Mouse (Mus musculus) layer of hippocampus, postnatal 14 days (tissue): ENCODE measurements around the gene Selenon. TPM values are rescaled to one million over a fixed set of nuclear protein-coding genes. Genes with fewer than 3 reads are reported as not detected.

Experiments used
- DNase-seq, 2 experiments: peaks; one replicate each; pipeline ENCODE4 v3.0.0; 2021 to 2022; ENCODE audit warnings: low spot score in 2 of 2, mixed read lengths in 1 of 2
- total RNA-seq, 2 experiments: library from RNA; stranded (reverse); gene quantifications; 2 replicates each; pipeline ENCODE4 v1.2.3; 2021

Selenon gene
- total RNA-seq, 2 experiments from 2014 or later: 16.6 to 18.0 TPM

DNA sequence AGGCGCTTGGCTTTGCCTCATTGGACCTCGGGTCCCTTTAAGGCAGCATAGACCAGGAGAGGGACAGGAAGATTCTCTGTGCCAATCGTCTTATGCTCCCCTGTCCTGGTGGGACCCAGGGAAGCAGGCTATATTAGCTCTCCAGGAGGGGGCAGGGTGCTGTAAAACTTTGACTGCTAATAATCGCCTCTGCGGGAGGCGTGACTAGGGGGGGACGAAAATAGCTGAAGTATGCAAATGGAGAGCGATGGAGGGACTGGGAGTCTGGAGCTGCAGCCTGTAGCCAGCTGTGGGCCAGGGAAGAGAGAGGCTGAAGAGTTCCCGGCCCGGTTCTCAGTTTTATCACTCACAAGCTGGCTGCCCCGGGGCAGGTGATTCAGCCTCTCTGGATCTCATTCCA is 27.2 kb upstream of the Selenon start:
- no peak for DNase-seq

DNA sequence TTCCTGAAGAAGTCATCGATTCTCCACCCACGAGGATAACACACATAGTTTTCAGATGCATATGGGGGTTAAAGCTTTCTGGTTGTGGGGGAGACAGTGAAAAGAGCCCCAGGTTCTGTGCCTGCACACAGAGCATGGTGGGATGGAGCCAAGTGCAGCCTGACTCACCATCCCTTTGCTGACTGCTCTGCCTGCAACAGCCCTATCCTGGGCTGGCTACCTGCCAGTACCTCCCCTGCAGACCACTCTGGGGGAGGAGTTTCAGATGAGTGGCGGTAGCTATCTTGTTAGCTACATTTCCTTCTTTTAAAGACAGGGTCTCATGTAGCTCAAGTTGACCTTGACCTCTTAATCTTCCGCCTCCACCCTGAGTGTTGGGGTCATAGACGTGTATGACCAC is 26.4 kb upstream of the Selenon start:
- no peak for DNase-seq

DNA sequence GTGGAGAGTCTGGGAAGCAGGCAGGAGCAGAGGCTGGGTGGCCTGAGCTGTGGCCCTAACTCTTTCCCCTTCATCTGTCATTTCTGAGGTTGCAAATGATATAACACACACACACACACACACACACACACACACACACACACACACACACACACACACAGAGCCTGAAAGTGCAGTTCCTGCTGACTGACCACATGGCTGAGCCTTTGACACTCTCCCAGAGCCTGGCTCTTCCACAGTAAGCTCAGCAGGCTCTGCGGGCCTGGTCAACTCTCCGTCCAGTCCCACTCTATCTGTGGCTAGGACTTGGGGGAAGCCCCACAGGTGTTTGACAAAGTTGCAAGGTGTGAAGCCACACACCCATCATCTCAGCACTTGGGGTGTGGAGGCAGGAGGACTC is 25.3 kb upstream of the Selenon start:
- no peak for DNase-seq

DNA sequence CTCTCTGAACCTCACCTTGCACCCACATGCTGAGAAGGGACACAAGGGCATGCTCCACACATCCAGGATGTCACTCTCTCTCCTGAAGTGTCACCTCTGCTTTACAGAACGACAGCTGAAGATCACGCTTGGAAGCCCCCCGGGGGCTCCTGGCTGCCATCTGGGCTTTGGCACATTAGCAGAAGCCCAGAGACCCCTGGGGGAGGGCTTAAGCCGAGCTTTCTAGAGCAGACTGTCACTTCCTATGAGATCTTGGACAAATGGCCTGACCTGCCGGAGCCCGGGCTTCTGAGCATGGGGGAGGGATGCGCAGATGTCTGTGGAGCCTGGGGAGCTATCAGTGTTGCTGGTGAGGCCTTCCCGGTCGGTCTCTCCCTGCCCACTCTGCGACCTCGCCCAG is 23.5 kb upstream of the Selenon start:
- no peak for DNase-seq

- DNase-seq: no peak
These were observed 20.7 kb upstream of the Selenon start for GRCm38 (mm10) chr4:134572449-134573300.

GRCm38 (mm10) chr4:134570704-134571451 is 18.9 kb upstream of the Selenon start:
- no peak for DNase-seq

DNA sequence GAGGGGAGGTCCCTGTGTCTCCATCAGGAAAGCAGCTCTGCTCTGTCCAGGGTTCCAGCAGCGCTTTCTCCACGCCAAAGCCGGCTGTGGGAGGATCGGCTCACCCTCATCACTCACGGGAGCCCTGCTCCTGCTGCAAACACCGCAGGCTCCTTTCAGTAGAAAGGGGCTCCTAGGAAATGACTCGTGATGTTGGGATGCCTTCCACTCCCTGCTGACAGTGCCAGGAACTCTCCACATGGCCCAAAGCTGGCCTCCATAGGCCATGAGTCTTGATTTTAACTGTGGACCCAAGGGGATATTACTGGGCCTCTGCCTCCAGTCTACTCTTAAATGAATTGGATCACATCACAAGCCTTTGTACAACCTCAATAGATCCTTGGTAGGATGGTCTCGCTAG is 17.9 kb upstream of the Selenon start:
- no peak for DNase-seq

GRCm38 (mm10) chr4:134569205-134569604 is 17.2 kb upstream of the Selenon start:
- no peak for DNase-seq

DNA sequence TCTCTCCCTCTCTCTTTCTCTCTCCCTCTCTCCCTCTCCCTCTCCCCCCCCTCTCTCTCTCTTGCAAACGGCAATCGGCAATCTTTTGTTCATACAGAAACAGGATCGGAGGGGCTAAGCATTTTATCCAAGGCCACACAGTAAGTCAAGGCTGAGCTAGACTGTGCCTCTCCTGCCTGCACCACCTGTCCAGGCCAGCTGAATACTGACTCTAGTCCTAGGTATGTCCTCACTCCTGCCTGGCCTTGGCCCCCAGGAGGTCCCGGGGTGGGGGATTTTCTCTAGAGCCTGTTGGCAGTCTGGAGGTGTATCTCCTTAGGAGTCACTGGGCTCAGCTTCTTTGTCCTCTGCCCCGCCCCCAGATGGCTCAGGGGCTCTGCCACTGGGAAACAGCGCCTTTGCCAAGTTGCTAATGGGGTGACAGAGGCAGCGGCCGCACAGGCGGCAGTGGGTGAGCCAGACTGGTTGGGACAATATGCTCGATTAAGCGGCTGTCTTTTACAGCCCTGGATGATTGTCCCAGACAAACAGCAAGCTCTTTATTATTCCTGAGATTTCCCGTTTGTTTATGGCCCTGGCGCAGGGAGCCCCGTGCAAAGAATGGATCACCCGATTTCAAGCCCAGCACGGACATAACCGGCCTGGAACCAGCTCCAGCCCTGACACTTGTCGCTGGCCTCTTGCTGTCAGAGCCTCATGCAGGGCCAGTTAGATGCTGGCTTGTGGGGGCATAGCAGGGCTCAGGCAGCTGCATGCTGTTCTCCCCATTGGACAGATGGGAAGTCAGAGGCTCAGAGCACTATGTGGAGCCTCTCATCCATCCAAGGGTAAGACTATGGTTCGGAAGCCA is 15.6 kb upstream of the Selenon start:
- DNase-seq: peak; percentile 35 to 63

DNA sequence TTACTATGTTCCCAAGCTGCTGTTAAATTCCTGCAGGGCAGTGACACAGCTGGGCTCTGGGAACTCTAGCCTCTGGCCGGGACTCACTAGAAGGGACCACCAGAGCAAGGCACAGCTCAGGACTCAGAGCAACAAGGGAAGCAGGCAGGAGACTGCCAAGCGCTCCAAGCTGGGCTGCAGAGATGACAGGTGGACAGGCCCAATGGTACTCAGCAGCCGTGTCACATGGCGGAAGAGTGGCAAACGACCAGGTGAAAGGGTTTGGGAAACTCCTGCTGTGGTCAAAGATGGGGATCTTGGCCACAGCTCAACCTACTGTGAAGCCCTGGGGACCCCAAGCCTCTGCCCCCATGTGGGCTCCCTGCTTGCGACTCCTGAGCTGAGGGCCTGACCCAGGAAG is 12.1 kb upstream of the Selenon start:
- DNase-seq: no peak

- no peak for DNase-seq
These were observed 11.7 kb upstream of the Selenon start for GRCm38 (mm10) chr4:134563624-134564023.

DNA sequence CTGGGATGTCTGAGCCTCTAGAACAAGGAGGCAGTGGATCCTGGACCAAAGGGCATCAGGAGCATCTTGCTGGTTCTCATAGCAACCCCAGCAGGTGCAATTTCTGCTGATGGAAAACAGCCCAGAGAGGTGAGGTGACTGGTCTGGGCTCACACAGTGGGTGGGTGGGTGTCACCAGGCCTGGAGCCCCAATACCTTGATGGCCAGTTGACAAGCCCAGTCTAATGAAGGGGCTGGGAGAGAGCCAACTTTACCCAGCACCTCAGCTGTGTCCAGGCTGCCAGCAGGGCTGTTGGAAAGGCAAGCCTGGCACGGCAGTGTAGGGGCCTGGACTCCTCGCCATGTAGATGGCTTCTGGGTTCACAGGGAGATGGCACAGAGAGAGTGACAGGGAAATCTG is 10.0 kb upstream of the Selenon start:
- no peak for DNase-seq

- DNase-seq: no peak
These were observed 8.7 kb upstream of the Selenon start for GRCm38 (mm10) chr4:134560699-134561098.

DNA sequence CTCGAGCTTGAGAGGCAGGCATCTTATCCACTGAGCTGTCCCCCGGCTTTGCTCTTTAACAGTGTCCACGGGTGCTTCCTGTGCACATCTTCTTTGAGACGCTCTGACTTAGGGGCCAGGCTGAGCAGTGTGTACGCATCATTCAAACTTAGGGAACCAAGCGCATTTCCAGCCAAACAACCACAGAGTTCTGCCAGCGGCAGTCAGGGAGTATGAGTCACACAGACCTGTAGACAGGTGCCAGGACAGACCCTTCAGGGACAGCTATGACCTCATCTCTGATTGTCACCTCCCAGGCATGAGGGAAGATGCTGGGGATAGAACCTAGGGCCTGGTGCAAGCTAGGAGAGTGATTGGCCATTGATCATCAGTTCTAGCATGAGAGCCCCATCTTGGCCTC is 7.2 kb upstream of the Selenon start:
- DNase-seq: no peak

- no peak for DNase-seq
These were observed 6.7 kb upstream of the Selenon start for GRCm38 (mm10) chr4:134558570-134559113.

- no peak for DNase-seq
These were observed 5.8 kb upstream of the Selenon start for GRCm38 (mm10) chr4:134557626-134558249.

- DNase-seq: no peak
These were observed 4.1 kb upstream of the Selenon start for GRCm38 (mm10) chr4:134555956-134556580.

GRCm38 (mm10) chr4:134553631-134554030 is 1.7 kb upstream of the Selenon start:
- DNase-seq: no peak

DNA sequence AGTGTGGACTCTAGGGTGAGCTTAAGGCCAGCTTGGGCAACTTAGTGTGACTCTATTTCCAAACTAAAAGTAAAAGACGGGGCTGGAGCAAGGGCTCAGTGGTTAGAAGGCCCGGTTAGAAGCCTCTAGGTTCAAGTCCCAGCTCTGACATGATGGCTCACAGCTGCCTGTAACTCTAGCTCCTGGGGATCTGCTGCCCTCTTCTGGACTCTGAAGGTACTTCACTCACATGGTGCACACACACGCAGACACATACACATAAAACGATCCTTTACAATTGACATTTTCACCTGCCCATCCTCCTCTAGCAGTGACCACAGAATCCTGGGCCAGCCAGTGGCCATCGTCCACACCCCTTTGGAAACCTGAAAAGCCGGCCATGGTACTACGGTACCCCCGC is 2.1 kb downstream of the Selenon start:
- no peak for DNase-seq

DNA sequence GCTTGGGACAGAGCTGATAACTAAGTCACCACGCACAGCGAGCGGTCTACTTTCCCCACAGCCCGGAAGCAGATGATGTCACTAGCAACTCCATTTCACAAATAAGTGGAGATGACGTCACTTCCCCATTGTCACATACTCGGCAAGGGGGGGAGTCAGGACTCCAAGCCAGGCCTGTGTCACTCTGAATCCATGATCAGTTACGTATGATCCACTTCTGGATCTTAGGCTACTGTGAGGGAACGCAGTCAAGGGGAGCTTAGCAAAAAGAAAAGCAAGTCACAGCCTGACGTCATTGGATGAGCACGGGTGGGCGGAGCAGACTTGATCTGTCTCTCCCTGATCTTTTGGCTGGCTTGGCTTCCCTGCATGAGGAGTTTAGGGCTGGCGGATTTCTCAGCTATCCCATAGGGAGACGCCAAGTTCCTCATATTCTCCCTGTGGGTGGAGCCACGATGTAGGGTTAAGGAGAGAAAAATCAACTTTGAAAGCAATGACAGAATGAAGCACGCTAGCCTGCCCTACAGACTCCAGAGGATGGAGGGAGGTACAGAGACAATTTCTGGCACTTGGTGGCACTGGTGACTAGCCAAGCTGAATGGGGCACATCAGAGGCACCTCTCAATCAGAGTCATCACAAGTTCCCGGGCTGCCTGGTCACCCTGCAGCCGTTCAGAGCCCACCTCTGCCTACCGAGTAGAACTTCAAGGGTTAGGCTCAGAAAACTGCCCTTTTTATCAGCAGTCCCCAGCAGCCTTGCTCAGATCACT is 3.6 kb downstream of the Selenon start:
- no peak for DNase-seq
